Mouse (Mus musculus) midbrain, embryonic 13.5 days (tissue): Measurements from ENCODE around the gene Prdx6b. TPM values are rescaled to one million over a fixed set of nuclear protein-coding genes. Genes with fewer than 3 reads are reported as not detected.
A peak's percentile ranks its signal among the peaks of the same experiment; 100 is the strongest.

Source experiments
- ATAC-seq: fragments of 200-750 bp; cut with Nextera tagmentation; 2 replicates; pipeline ENCODE4 v1.8.0; 2017; ENCODE audit warnings: mild to moderate bottlenecking, moderate TSS enrichment, moderate library complexity
- H3K27ac ChIP-seq: fragments of 300-500 bp; sonication (generic); 2 replicates; pipeline ENCODE4 v1.5.1; 2015; ENCODE audit warnings: inconsistent platforms, mild to moderate bottlenecking, moderate library complexity
- H3K27me3 ChIP-seq: fragments of 300-500 bp; sonication (generic); 2 replicates; pipeline ENCODE4 v1.6.1; 2015; ENCODE audit warnings: mild to moderate bottlenecking, inconsistent platforms
- H3K36me3 ChIP-seq: fragments of 300-500 bp; sonication (generic); 2 replicates; pipeline ENCODE4 v1.6.1; 2015; ENCODE audit warnings: mild to moderate bottlenecking, inconsistent platforms
- H3K4me1 ChIP-seq: fragments of 300-500 bp; sonication (generic); replicated peaks from 2 replicates; pipeline ENCODE4 v1.6.1; 2015; ENCODE audit warnings: inconsistent platforms
- H3K4me2 ChIP-seq: fragments of 300-500 bp; sonication (generic); replicated peaks from 2 replicates; pipeline ENCODE4 v1.6.1; 2015; ENCODE audit warnings: moderate library complexity, mild to moderate bottlenecking, inconsistent platforms
- H3K4me3 ChIP-seq: fragments of 300-500 bp; sonication (generic); replicated peaks from 2 replicates; pipeline ENCODE4 v1.5.1; 2015; ENCODE audit warnings: mild to moderate bottlenecking, inconsistent platforms
- H3K9ac ChIP-seq: fragments of 300-500 bp; sonication (generic); replicated peaks from 2 replicates; pipeline ENCODE4 v1.6.1; 2015; ENCODE audit warnings: mild to moderate bottlenecking, inconsistent platforms
- H3K9me3 ChIP-seq: fragments of 300-500 bp; sonication (generic); 2 replicates; pipeline ENCODE4 v1.6.1; 2016; ENCODE audit warnings: mild to moderate bottlenecking, inconsistent platforms
- WGBS: fragments of 180-500 bp; shearing (Covaris S2); methylation state at CpG from one replicate; pipeline ENCODE4 v1.1.7; 2015; 5-methylcytosine and 5-hydroxymethylcytosine counted together
- polyA plus RNA-seq: library from polyadenylated mRNA; unstranded; fragments of >200 nt; fragmentation: Nextera tagmentation; extraction: Ambion mirVana; gene quantifications from 2 replicates; pipeline ENCODE4 v1.2.1, GENCODE M21; 2015

Prdx6b gene
- polyA plus RNA-seq = not detected in 2 replicates

GRCm38 (mm10) chr2:80292172-80292571, at the start of gene Prdx6b:
Gene Prdx6b, plus strand, starts transcription at chr2:80292472.
- Histone ChIP-seq H3K27ac (no peak within 1 kb of the TSS), H3K4me1 (no peaks in the 10 kb centered on the region), H3K36me3 (no peaks in the 10 kb centered on the region), H3K9me3 (no peaks in the 10 kb centered on the region), H3K4me2 (no peak within 1 kb of the TSS), H3K27me3 (no peaks in the 10 kb centered on the region), H3K9ac (no peak within 1 kb of the TSS), H3K4me3 (no peak within 1 kb of the TSS)
- 90% methylated on average over 8 of the region's 8 CpGs for WGBS
- ATAC-seq = no peak

GRCm38 (mm10) chr2:80247466-80247865, 44.8 kb upstream of the Prdx6b start:
- 85% methylated on average over 3 of the region's 3 CpGs for WGBS
- Histone ChIP-seq H3K4me3 (no peak overlapping the region), H3K36me3 (no peaks in the 10 kb centered on the region), H3K9ac (no peak overlapping the region), H3K4me2 (no peak overlapping the region), H3K27me3 (no peaks in the 10 kb centered on the region), H3K27ac (no peak overlapping the region), H3K9me3 (no peaks in the 10 kb centered on the region), H3K4me1 (no peaks in the 10 kb centered on the region)
- no peak for ATAC-seq

GRCm38 (mm10) chr2:80247868-80248267, 44.4 kb upstream of the Prdx6b start:
- no peak overlapping the region for H3K9ac ChIP-seq
- H3K4me3 ChIP-seq = no peak overlapping the region
- H3K4me2 ChIP-seq = no peak overlapping the region
- H3K27ac ChIP-seq = no peak overlapping the region
- no peaks in the 10 kb centered on the region for H3K4me1 ChIP-seq
- H3K27me3 ChIP-seq = no peaks in the 10 kb centered on the region
- ATAC-seq = no peak
- H3K36me3 ChIP-seq = no peaks in the 10 kb centered on the region
- H3K9me3 ChIP-seq = no peaks in the 10 kb centered on the region

GRCm38 (mm10) chr2:80259888-80260672, 32.2 kb upstream of the Prdx6b start:
- Histone ChIP-seq H3K4me3 (no peak overlapping the region), H3K27me3 (no peaks in the 10 kb centered on the region), H3K4me1 (no peaks in the 10 kb centered on the region), H3K27ac (no peak overlapping the region), H3K4me2 (no peak overlapping the region), H3K36me3 (no peaks in the 10 kb centered on the region), H3K9ac (no peak overlapping the region), H3K9me3 (no peaks in the 10 kb centered on the region)
- ATAC-seq = no peak
- 93% methylated on average over 3 of the region's 3 CpGs for WGBS

GRCm38 (mm10) chr2:80266894-80267293, 25.4 kb upstream of the Prdx6b start:
- H3K4me2 ChIP-seq = no peak overlapping the region
- no peaks in the 10 kb centered on the region for H3K4me1 ChIP-seq
- H3K36me3 ChIP-seq = no peaks in the 10 kb centered on the region
- H3K9me3 ChIP-seq = no peaks in the 10 kb centered on the region
- H3K9ac ChIP-seq = no peak overlapping the region
- no peak overlapping the region for H3K4me3 ChIP-seq
- 20% methylated on average over 11 of the region's 11 CpGs for WGBS
- no peak overlapping the region for H3K27ac ChIP-seq
- 0 out of 2 replicates have a peak, but pooled peaks have one; percentile 37 for ATAC-seq
- no peaks in the 10 kb centered on the region for H3K27me3 ChIP-seq

GRCm38 (mm10) chr2:80268053-80268452, 24.2 kb upstream of the Prdx6b start:
- no peaks in the 10 kb centered on the region for H3K4me1 ChIP-seq
- WGBS = 55% methylated on average over 4 of the region's 4 CpGs
- H3K27me3 ChIP-seq = no peaks in the 10 kb centered on the region

GRCm38 (mm10) chr2:80271431-80271830, 20.8 kb upstream of the Prdx6b start:
- Histone ChIP-seq H3K4me1 (no peaks in the 10 kb centered on the region), H3K4me3 (no peak overlapping the region), H3K36me3 (no peaks in the 10 kb centered on the region), H3K27ac (no peak overlapping the region), H3K27me3 (no peaks in the 10 kb centered on the region), H3K9me3 (no peaks in the 10 kb centered on the region), H3K9ac (no peak overlapping the region), H3K4me2 (no peak overlapping the region)
- no peak for ATAC-seq
- 80% methylated on average over 1 of the region's 1 CpGs for WGBS

More at GRCm38 (mm10) chr2:80268053-80268452, 24.2 kb upstream of the Prdx6b start:
- H3K4me3 ChIP-seq = no peak overlapping the region
- H3K9ac ChIP-seq = no peak overlapping the region
- ATAC-seq = no peak
- H3K9me3 ChIP-seq = no peaks in the 10 kb centered on the region
- no peak overlapping the region for H3K4me2 ChIP-seq
- H3K27ac ChIP-seq = no peak overlapping the region
- no peaks in the 10 kb centered on the region for H3K36me3 ChIP-seq

GRCm38 (mm10) chr2:80273038-80273437, 19.2 kb upstream of the Prdx6b start:
- H3K27me3 ChIP-seq = no peaks in the 10 kb centered on the region
- no peak overlapping the region for H3K9ac ChIP-seq
- H3K9me3 ChIP-seq = no peaks in the 10 kb centered on the region
- no peak overlapping the region for H3K27ac ChIP-seq
- 91% methylated on average over 3 of the region's 3 CpGs for WGBS
- H3K4me3 ChIP-seq = no peak overlapping the region
- no peak for ATAC-seq
- no peaks in the 10 kb centered on the region for H3K36me3 ChIP-seq
- no peaks in the 10 kb centered on the region for H3K4me1 ChIP-seq
- H3K4me2 ChIP-seq = no peak overlapping the region

GRCm38 (mm10) chr2:80273763-80274162, 18.5 kb upstream of the Prdx6b start:
- H3K36me3 ChIP-seq = no peaks in the 10 kb centered on the region
- no peak overlapping the region for H3K27ac ChIP-seq
- 78% methylated on average over 4 of the region's 4 CpGs for WGBS
- H3K9me3 ChIP-seq = no peaks in the 10 kb centered on the region
- no peak overlapping the region for H3K4me3 ChIP-seq
- no peak overlapping the region for H3K9ac ChIP-seq
- H3K4me1 ChIP-seq = no peaks in the 10 kb centered on the region
- no peak overlapping the region for H3K4me2 ChIP-seq
- no peak for ATAC-seq
- no peaks in the 10 kb centered on the region for H3K27me3 ChIP-seq

- no peak overlapping the region for H3K4me3 ChIP-seq
- no peaks in the 10 kb centered on the region for H3K9me3 ChIP-seq
- no peak overlapping the region for H3K4me2 ChIP-seq
- no peaks in the 10 kb centered on the region for H3K36me3 ChIP-seq
- 54% methylated on average over 2 of the region's 2 CpGs for WGBS
- ATAC-seq = peak; percentile 37; the same call in 1 of the 2 replicates
- no peaks in the 10 kb centered on the region for H3K4me1 ChIP-seq
- no peak overlapping the region for H3K9ac ChIP-seq
- no peak overlapping the region for H3K27ac ChIP-seq
- H3K27me3 ChIP-seq = no peaks in the 10 kb centered on the region
These were observed 17.1 kb upstream of the Prdx6b start for GRCm38 (mm10) chr2:80275136-80275535.

GRCm38 (mm10) chr2:80282214-80282613, 10.1 kb upstream of the Prdx6b start:
- 90% methylated on average over 2 of the region's 2 CpGs for WGBS
- Histone ChIP-seq H3K9ac (no peak overlapping the region), H3K4me2 (no peak overlapping the region), H3K9me3 (no peaks in the 10 kb centered on the region), H3K4me1 (no peaks in the 10 kb centered on the region), H3K4me3 (no peak overlapping the region), H3K36me3 (no peaks in the 10 kb centered on the region), H3K27ac (no peak overlapping the region), H3K27me3 (no peaks in the 10 kb centered on the region)
- no peak for ATAC-seq

- Histone ChIP-seq H3K4me3 (no peak overlapping the region), H3K4me1 (no peaks in the 10 kb centered on the region), H3K9ac (no peak overlapping the region), H3K27me3 (no peaks in the 10 kb centered on the region), H3K27ac (no peak overlapping the region), H3K36me3 (no peaks in the 10 kb centered on the region), H3K4me2 (no peak overlapping the region), H3K9me3 (no peaks in the 10 kb centered on the region)
- no peak for ATAC-seq
- 79% methylated on average over 4 of the region's 4 CpGs for WGBS
These were observed 5.9 kb upstream of the Prdx6b start for GRCm38 (mm10) chr2:80286397-80286796.

- Histone ChIP-seq H3K4me3 (no peak overlapping the region), H3K27me3 (no peaks in the 10 kb centered on the region), H3K9me3 (no peaks in the 10 kb centered on the region), H3K4me2 (no peak overlapping the region), H3K36me3 (no peaks in the 10 kb centered on the region), H3K4me1 (no peaks in the 10 kb centered on the region), H3K9ac (no peak overlapping the region), H3K27ac (no peak overlapping the region)
- 85% methylated on average over 3 of the region's 3 CpGs for WGBS
- no peak for ATAC-seq
These were observed 6.1 kb downstream of the Prdx6b start for GRCm38 (mm10) chr2:80298334-80298733.
